Mouse (Mus musculus) regulatory T cell (primary cell): ENCODE measurements around the gene 1700001F09Rik.
"Not testable (repeated sequence)": the region's sequence is repeated elsewhere in the genome, so short reads cannot be mapped to it uniquely, and the experiment has no call there.

Source experiments
- in situ Hi-C: fragments of 300-600 bp; cut with MboI, MseI; formaldehyde crosslinking; loops from one replicate; pipeline ENCODE4 v1.15.1; 2025; ENCODE audit warnings: high pct_unique_total_duplicates

The 1700001F09Rik gene

GRCm38 (mm10) chr14:43347711-43348110 lies at the start of gene 1700001F09Rik:
1700001F09Rik (minus strand) TSS chr14:43347811.
- in situ Hi-C loops = not testable (repeated sequence)

DNA sequence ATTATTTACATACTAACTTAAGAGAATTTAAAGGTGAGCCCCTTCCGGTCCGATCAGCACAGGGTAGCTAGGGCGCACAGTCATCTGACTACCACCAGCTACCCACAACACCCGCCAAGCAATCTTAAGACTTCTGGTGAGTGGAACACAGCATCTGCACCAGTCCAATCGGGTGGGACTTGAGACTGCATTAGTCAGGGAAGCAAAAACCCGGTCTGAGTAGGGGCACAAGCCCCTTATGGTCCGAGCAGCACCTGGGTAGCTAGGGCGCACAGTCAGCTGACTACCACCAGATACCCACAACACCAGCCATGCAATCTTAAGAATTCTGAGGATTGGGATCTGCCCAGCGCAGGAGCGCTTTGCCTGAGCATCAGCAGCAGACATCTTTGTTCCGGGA lies 14.1 kb upstream of the 1700001F09Rik start:
- in situ Hi-C loops = loop anchor here (5.0 kb wide), 1 partner anchor 649 kb away; no protein-coding TSS in a partner anchor

DNA sequence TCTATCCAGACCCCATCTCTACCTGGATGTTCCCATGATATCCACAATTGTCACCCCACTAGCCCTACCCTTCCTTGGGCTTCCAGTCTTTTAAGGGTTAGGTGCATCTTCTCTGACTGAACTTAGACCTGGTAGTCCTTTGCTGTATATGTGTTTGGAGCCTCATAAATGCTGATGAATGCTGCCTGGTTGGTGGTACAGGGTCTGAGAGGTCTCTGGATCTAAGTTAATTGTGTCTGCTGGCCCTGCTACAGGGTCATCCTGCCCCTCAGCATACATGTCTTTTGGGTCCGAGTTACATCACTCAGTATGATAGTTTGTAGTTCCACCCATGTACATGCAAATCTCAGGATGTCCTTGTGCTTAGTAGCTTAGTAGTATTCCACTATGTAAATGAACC lies 11.6 kb upstream of the 1700001F09Rik start:
- in situ Hi-C loops = loop anchor here (5.0 kb wide), 2 partner anchors 967 to 1307 kb away; no protein-coding TSS in a partner anchor

GRCm38 (mm10) chr14:43357496-43357895 lies 9.9 kb upstream of the 1700001F09Rik start:
- in situ Hi-C loops = loop anchor here (5.0 kb wide), 2 partner anchors 965 to 1305 kb away; no protein-coding TSS in a partner anchor

GRCm38 (mm10) chr14:43352944-43353343 lies 5.3 kb upstream of the 1700001F09Rik start:
- in situ Hi-C loops = loop anchor here (5.0 kb wide), 1 partner anchor 119 kb away; no protein-coding TSS in a partner anchor

GRCm38 (mm10) chr14:43337646-43338045 lies 10.0 kb downstream of the 1700001F09Rik start:
- in situ Hi-C loops = loop anchor here (5.0 to 10.0 kb wide), 5 partner anchors 260 to 1575 kb away; no protein-coding TSS in a partner anchor

DNA sequence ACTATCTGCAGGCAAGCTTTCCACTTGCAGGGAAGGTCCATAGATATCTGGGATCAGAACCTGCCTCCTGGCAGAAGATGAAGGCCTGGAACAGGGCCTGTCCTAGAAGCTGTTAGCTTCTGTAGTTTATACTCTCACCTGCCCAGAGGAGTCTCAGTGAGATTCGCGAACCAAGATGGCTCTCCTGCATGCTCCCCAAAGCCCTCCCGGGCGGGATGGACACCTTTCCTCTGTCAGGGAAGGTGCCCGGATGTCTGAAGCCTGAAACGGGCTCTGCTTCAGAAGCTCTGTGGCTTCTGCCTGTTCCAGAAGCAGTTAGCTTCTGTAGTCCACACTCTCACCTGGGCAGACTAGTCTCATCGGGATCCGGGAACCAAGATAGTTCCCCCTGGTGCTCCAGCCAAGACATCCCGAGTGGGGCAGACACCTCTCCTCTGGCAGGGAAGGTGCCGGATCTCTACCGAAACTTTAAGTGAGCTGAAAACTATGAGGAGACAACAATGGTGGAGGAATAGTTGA lies 16.2 kb downstream of the 1700001F09Rik start:
- in situ Hi-C loops = loop anchor here (5.0 to 10.0 kb wide), 2 partner anchors 547 to 1699 kb away; no protein-coding TSS in a partner anchor

DNA sequence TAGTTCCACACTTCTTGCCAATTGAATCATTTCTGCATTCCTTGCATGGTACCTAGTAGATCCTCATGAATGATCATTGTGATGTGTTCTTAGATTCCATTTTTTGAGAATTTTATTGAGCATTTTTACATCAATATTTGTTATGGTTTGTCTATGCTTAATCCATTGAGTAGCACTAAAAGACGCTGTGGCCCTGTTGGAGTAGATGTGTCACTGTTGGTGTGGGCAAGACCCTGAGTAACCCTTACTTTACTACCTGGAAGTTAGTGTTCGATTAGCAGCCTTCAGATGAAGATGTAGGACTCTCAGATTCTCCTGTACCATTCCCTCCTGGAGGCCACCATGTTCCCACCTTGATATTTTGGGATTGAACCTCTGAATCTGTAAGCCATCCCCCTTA lies 19.0 kb downstream of the 1700001F09Rik start:
- in situ Hi-C loops = loop anchor here (5.0 kb wide), 1 partner anchor 1356 kb away; no protein-coding TSS in a partner anchor

- in situ Hi-C loops = loop anchor here (5.0 kb wide), 1 partner anchor 1712 kb away; no protein-coding TSS in a partner anchor
Observed at GRCm38 (mm10) chr14:43319516-43319915, 28.1 kb downstream of the 1700001F09Rik start.

DNA sequence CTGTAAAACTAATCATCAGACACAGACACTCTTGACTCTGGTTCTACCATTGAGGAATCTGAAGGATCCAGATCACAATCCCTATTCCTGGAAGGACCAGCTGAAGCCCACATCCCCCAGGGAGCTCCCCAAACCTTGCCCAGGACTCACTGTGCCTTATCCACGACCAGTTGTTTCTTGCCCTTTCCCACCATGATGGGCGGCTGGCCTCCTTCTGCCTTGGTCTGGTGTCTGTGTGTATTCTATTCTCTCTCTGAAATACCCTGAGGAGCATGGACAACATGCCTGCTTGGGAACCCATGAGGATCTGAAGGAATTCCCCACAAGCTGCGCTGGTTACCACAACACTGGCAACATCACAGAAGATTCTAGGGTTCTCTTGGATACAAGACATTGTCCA lies 54.1 kb downstream of the 1700001F09Rik start, which contains the start of gene Gm8127:
Gene Gm8127, minus strand, starts transcription at position 330 of the 400 bp plus-strand sequence.
- in situ Hi-C loops = not testable (repeated sequence)
